Mouse (Mus musculus) spleen, adult 12 weeks (tissue): ENCODE measurements around the gene Elp4.

ENCODE experiments used
- DNase-seq: peaks from one replicate; pipeline ENCODE4 v3.0.0; 2022; ENCODE audit warnings: low spot score

Gene Elp4

GRCm38 (mm10) chr2:105805210-105805609, 99.2 kb downstream of the Elp4 start:
- DNase-seq: no peak

- DNase-seq: no peak
Observed at GRCm38 (mm10) chr2:105804506-105804905, 99.9 kb downstream of the Elp4 start.

- DNase-seq: no peak
Observed at GRCm38 (mm10) chr2:105803427-105803826, 100.9 kb downstream of the Elp4 start.

GRCm38 (mm10) chr2:105802902-105803301, 101.5 kb downstream of the Elp4 start:
- no peak for DNase-seq

GRCm38 (mm10) chr2:105801536-105801935, 102.8 kb downstream of the Elp4 start:
- DNase-seq: no peak

- no peak for DNase-seq
Observed at GRCm38 (mm10) chr2:105800694-105801093, 103.7 kb downstream of the Elp4 start.

- no peak for DNase-seq
Observed at GRCm38 (mm10) chr2:105799840-105800239, 104.5 kb downstream of the Elp4 start.

GRCm38 (mm10) chr2:105797842-105798241, 106.5 kb downstream of the Elp4 start:
- no peak for DNase-seq

GRCm38 (mm10) chr2:105796101-105796500, 108.3 kb downstream of the Elp4 start:
- DNase-seq: no peak

- no peak for DNase-seq
Observed at GRCm38 (mm10) chr2:105792339-105793120, 111.8 kb downstream of the Elp4 start.

- DNase-seq: no peak
Observed at GRCm38 (mm10) chr2:105789936-105790335, 114.4 kb downstream of the Elp4 start.

GRCm38 (mm10) chr2:105787726-105788125, 116.6 kb downstream of the Elp4 start:
- no peak for DNase-seq

GRCm38 (mm10) chr2:105786986-105787385, 117.4 kb downstream of the Elp4 start:
- DNase-seq: no peak

GRCm38 (mm10) chr2:105782885-105783284, 121.5 kb downstream of the Elp4 start:
- no peak for DNase-seq

GRCm38 (mm10) chr2:105780739-105781138, 123.6 kb downstream of the Elp4 start:
- no peak for DNase-seq

- no peak for DNase-seq
Observed at GRCm38 (mm10) chr2:105779320-105779891, 125.0 kb downstream of the Elp4 start.

GRCm38 (mm10) chr2:105771314-105771713, 133.1 kb downstream of the Elp4 start:
- no peak for DNase-seq

- no peak for DNase-seq
Observed at GRCm38 (mm10) chr2:105769747-105770328, 134.5 kb downstream of the Elp4 start.

- no peak for DNase-seq
Observed at GRCm38 (mm10) chr2:105753512-105753911, 150.9 kb downstream of the Elp4 start.

GRCm38 (mm10) chr2:105749111-105749510, 155.3 kb downstream of the Elp4 start:
- DNase-seq: no peak

GRCm38 (mm10) chr2:105746896-105747295, 157.5 kb downstream of the Elp4 start:
- no peak for DNase-seq

- no peak for DNase-seq
Observed at GRCm38 (mm10) chr2:105736166-105736565, 168.2 kb downstream of the Elp4 start.

- no peak for DNase-seq
Observed at GRCm38 (mm10) chr2:105730704-105731103, 173.7 kb downstream of the Elp4 start.
